Mouse (Mus musculus) gastrocnemius, postnatal 36 days (tissue): ENCODE measurements at regions not wholly inside any gene's neighbourhood (a gene's known extent, or its start where the extent isn't known, plus 50 kb on each side); places are given as distances from the start of the nearest gene placed in this dataset.

Experiments
- DNase-seq, 2 experiments: peaks; one replicate each; pipeline ENCODE4 v3.0.0; 2022
- intact Hi-C: fragments of 180-260 bp; cut with DNase I; formaldehyde crosslinking; loops from one replicate; pipeline ENCODE4 v1.15.1; 2025

GRCm38 (mm10) chr10:51956493-51956892, 65.8 kb upstream of the Vgll2 start:
- DNase-seq: no peak
- intact Hi-C loops: no loop called here

- intact Hi-C loops: no loop called here
- no peak for DNase-seq
Observed at GRCm38 (mm10) chr10:51961497-51961896, 60.8 kb upstream of the Vgll2 start.

GRCm38 (mm10) chr10:51963671-51964070, 58.6 kb upstream of the Vgll2 start:
- intact Hi-C loops: no loop called here
- no peak for DNase-seq

GRCm38 (mm10) chr10:51970113-51970512, 52.2 kb upstream of the Vgll2 start:
- peak in 1 of 2 experiments; percentile 4 for DNase-seq
- intact Hi-C loops: no loop called here
